Mouse (Mus musculus) intestine, postnatal 0 days (tissue): ENCODE results near the gene Cdc6. TPM values are rescaled to one million over a fixed set of nuclear protein-coding genes. Genes with fewer than 3 reads are reported as not detected.

Experiments
- ATAC-seq: fragments of 200-750 bp; cut with Nextera tagmentation; 2 replicates; pipeline ENCODE4 v1.8.0; 2017; ENCODE audit warnings: mild to moderate bottlenecking, moderate TSS enrichment, moderate library complexity
- H3K27ac ChIP-seq: fragments of 300-500 bp; sonication (generic); 2 replicates; pipeline ENCODE4 v1.5.1; 2014; ENCODE audit warnings: mild to moderate bottlenecking, low read depth, low read length, moderate library complexity
- H3K27me3 ChIP-seq: fragments of 300-500 bp; sonication (generic); replicated peaks from 2 replicates; pipeline ENCODE4 v1.6.1; 2014; ENCODE audit warnings: low read length, mixed read lengths; ENCODE audit not compliant: control insufficient read depth, insufficient read depth
- H3K36me3 ChIP-seq: fragments of 300-500 bp; sonication (generic); 2 replicates; pipeline ENCODE4 v1.6.1; 2014; ENCODE audit warnings: mild to moderate bottlenecking, moderate library complexity; ENCODE audit not compliant: control insufficient read depth, insufficient read depth
- H3K4me1 ChIP-seq: fragments of 300-500 bp; sonication (generic); replicated peaks from 2 replicates; pipeline ENCODE4 v1.6.1; 2014; ENCODE audit warnings: antibody characterized with exemption, low read length, mixed read lengths; ENCODE audit not compliant: control insufficient read depth, insufficient read depth
- H3K4me2 ChIP-seq: fragments of 300-500 bp; sonication (generic); replicated peaks from 2 replicates; pipeline ENCODE4 v1.6.1; 2014; ENCODE audit warnings: low read depth, mild to moderate bottlenecking, moderate library complexity
- H3K4me3 ChIP-seq: fragments of 300-500 bp; sonication (generic); 2 replicates; pipeline ENCODE4 v1.5.1; 2014; ENCODE audit warnings: low read depth, low read length
- H3K9ac ChIP-seq: fragments of 300-500 bp; sonication (generic); 2 replicates; pipeline ENCODE4 v1.6.1; 2014; ENCODE audit warnings: mild to moderate bottlenecking, low read depth, low read length
- H3K9me3 ChIP-seq: fragments of 300-500 bp; sonication (generic); 2 replicates; pipeline ENCODE4 v1.6.1; 2016; ENCODE audit warnings: mixed run types; ENCODE audit not compliant: control insufficient read depth
- CTCF ChIP-seq: sonication (generic); IDR thresholded peaks from 2 replicates; pipeline ENCODE4 v1.5.1; 2016; ENCODE audit warnings: low read depth, mild to moderate bottlenecking, control low read depth, antibody characterized with exemption, moderate library complexity
- WGBS: fragments of 180-500 bp; shearing (Covaris S2); extraction: QIAGEN DNeasy Blood & Tissue Kit; methylation state at CpG from one replicate; pipeline ENCODE4 v1.1.7; 2014; 5-methylcytosine and 5-hydroxymethylcytosine counted together
- polyA plus RNA-seq: library from polyadenylated mRNA; unstranded; fragments of >200 nt; fragmentation: Nextera tagmentation; extraction: Ambion mirVana; gene quantifications from 2 replicates; pipeline ENCODE4 v1.2.1, GENCODE M21; 2015

The Cdc6 gene
- polyA plus RNA-seq, 1 experiment from 2014 or later = 4.5 TPM

- H3K4me3 ChIP-seq = no peak overlapping the region
- peaks cover 26% of the 10 kb centered on the region for H3K36me3 ChIP-seq
- WGBS = 31% methylated on average over 7 of the region's 7 CpGs
- TF ChIP-seq CTCF = no peak
- peaks cover 4% of the 10 kb centered on the region; the same call in 1 of the 2 replicates for H3K4me1 ChIP-seq
- no peak overlapping the region for H3K9ac ChIP-seq
- peak; percentile 88 for ATAC-seq
- H3K4me2 ChIP-seq = peak overlapping the region; percentile 35; the same call in 1 of the 2 replicates
- H3K27ac ChIP-seq = peak overlapping the region; percentile 91
- H3K9me3 ChIP-seq = no peaks in the 10 kb centered on the region
- no peaks in the 10 kb centered on the region for H3K27me3 ChIP-seq
Observed at GRCm38 (mm10) chr11:98905033-98905432, 2.6 kb upstream of the Cdc6 start.

DNA sequence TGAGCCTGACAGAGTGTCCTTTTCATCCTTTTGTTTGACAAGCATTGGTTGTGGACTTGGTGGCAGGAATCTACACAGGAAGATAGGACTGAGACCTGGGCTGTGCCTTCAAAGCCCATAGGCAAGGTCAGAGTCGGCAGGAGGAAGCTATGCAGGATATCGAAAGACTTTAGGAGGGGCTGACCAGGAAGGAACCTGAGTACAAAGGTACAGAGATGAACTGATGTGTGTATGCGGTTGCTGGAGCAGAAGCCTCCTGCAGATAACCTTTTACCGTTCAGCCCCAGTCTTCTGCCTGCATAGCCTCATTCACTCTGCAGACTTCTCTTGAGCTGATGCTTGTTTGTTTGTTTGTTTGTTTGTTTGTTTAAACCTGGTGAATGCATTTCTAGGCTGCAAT, 2.0 kb upstream of the Cdc6 start:
- no peak overlapping the region for H3K4me3 ChIP-seq
- H3K9me3 ChIP-seq = no peaks in the 10 kb centered on the region
- H3K27ac ChIP-seq = peak overlapping the region; percentile 91
- no peak for TF ChIP-seq CTCF
- H3K36me3 ChIP-seq = peaks cover 21% of the 10 kb centered on the region
- H3K27me3 ChIP-seq = no peaks in the 10 kb centered on the region
- peaks cover 4% of the 10 kb centered on the region; the same call in 1 of the 2 replicates for H3K4me1 ChIP-seq
- peak; percentile 78 for ATAC-seq
- H3K4me2 ChIP-seq = peak overlapping the region; percentile 35
- 48% methylated on average over 4 of the region's 4 CpGs for WGBS
- H3K9ac ChIP-seq = no peak overlapping the region

- no peaks in the 10 kb centered on the region for H3K9me3 ChIP-seq
- H3K36me3 ChIP-seq = peaks cover 7% of the 10 kb centered on the region
- H3K27me3 ChIP-seq = no peaks in the 10 kb centered on the region
- peak overlapping the region; percentile 21; the same call in 1 of the 2 replicates for H3K4me3 ChIP-seq
- H3K4me1 ChIP-seq = peaks cover 4% of the 10 kb centered on the region; the same call in 1 of the 2 replicates
- WGBS = 52% methylated on average over 5 of the region's 5 CpGs
- H3K9ac ChIP-seq = no peak overlapping the region
- no peak for TF ChIP-seq CTCF
- peak overlapping the region; percentile 92 for H3K4me2 ChIP-seq
- peak overlapping the region; percentile 77 for H3K27ac ChIP-seq
- no peak for ATAC-seq
Observed at GRCm38 (mm10) chr11:98907063-98907436, 551 bp upstream of the Cdc6 start.

DNA sequence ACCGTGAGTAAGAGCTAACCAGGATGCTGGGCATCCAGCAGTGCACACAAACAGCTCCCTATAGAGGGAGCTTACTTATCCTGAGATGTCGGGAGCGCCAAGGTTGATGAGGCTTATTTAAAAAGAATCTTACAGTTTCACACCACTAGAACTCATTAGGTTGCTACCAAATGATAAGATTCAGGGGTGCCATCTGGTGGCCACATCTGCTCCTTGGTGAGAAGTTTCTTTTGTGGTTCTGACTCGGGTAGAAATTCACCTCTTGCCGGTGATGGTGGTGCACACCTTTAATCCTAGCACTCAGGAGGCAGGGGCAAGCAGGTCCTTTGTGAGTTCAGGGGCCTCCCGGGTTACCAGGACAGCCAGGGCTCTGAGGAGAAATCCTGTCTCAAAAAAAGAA, 2.1 kb downstream of the Cdc6 start:
- no peak overlapping the region for H3K4me3 ChIP-seq
- no peaks in the 10 kb centered on the region for H3K27me3 ChIP-seq
- H3K9me3 ChIP-seq = no peaks in the 10 kb centered on the region
- H3K4me2 ChIP-seq = no peak overlapping the region
- no peak for ATAC-seq
- H3K4me1 ChIP-seq = peaks cover 4% of the 10 kb centered on the region; the same call in 1 of the 2 replicates
- H3K36me3 ChIP-seq = no peaks in the 10 kb centered on the region
- WGBS = 31% methylated on average over 6 of the region's 6 CpGs
- no peak overlapping the region for H3K27ac ChIP-seq
- no peak overlapping the region for H3K9ac ChIP-seq
- TF ChIP-seq CTCF = peak; percentile 83

GRCm38 (mm10) chr11:98910415-98910814, 2.8 kb downstream of the Cdc6 start:
- Histone ChIP-seq H3K27ac (no peak overlapping the region), H3K9ac (no peak overlapping the region), H3K9me3 (no peaks in the 10 kb centered on the region), H3K4me2 (no peak overlapping the region), H3K4me3 (no peak overlapping the region), H3K27me3 (no peaks in the 10 kb centered on the region), H3K4me1 (peaks cover 4% of the 10 kb centered on the region; the same call in 1 of the 2 replicates), H3K36me3 (0 out of 2 replicates have a peak, but pooled peaks cover 3% of the 10 kb centered on the region)
- 91% methylated on average over 11 of the region's 11 CpGs for WGBS
- ATAC-seq = no peak
- no peak for TF ChIP-seq CTCF

GRCm38 (mm10) chr11:98911498-98911897, 3.9 kb downstream of the Cdc6 start:
- 74% methylated on average over 5 of the region's 5 CpGs for WGBS
- Histone ChIP-seq H3K4me3 (no peak overlapping the region), H3K27ac (no peak overlapping the region), H3K27me3 (no peaks in the 10 kb centered on the region), H3K4me2 (no peak overlapping the region), H3K4me1 (peaks cover 4% of the 10 kb centered on the region; the same call in 1 of the 2 replicates), H3K9me3 (no peaks in the 10 kb centered on the region), H3K36me3 (0 out of 2 replicates have a peak, but pooled peaks cover 5% of the 10 kb centered on the region), H3K9ac (no peak overlapping the region)
- ATAC-seq = no peak
- TF ChIP-seq CTCF = no peak
